Mouse (Mus musculus): Measurements from ENCODE around the gene Hinfp. TPM values are rescaled to one million over a fixed set of nuclear protein-coding genes. Genes with fewer than 3 reads are reported as not detected.
"Not testable (repeated sequence)": the region's sequence is repeated elsewhere in the genome, so short reads cannot be mapped to it uniquely, and the experiment has no call there.

Gene Hinfp
- polyA plus RNA-seq, 1 experiment from 2014 or later: 12.7 TPM

GRCm38 (mm10) chr9:44330736-44331135 lies 25.3 kb upstream of the Hinfp start:
- no peaks in the 10 kb centered on the region for H3K27me3 ChIP-seq
- no peak overlapping the region for H3K4me3 ChIP-seq (replicated peaks)
- 0 out of 2 replicates have a peak overlapping the region, but pooled peaks have one; percentile 26 for H3K27ac ChIP-seq (replicated peaks)
- no peak overlapping the region for H3K9ac ChIP-seq
- WGBS (ENCODE audit: insufficient replicate concordance): 83% methylated on average over 6 of the region's 6 CpGs
- no peak for ATAC-seq (ENCODE audit: insufficient read depth)
- no peak overlapping the region for H3K4me2 ChIP-seq
- no peaks in the 10 kb centered on the region for H3K9me3 ChIP-seq (replicated peaks)
- H3K4me1 ChIP-seq (replicated peaks): peaks cover 37% of the 10 kb centered on the region
- H3K36me3 ChIP-seq (replicated peaks): peaks cover 55% of the 10 kb centered on the region

GRCm38 (mm10) chr9:44327926-44328325 lies 22.5 kb upstream of the Hinfp start:
- ATAC-seq (ENCODE audit: insufficient read depth): no peak
- WGBS (ENCODE audit: insufficient replicate concordance): 88% methylated on average over 5 of the region's 5 CpGs
- peak overlapping the region; percentile 88 for H3K27ac ChIP-seq (replicated peaks)

GRCm38 (mm10) chr9:44327064-44327711 lies 21.7 kb upstream of the Hinfp start:
- under 1% methylated on average over 22 of the region's 22 CpGs for WGBS (ENCODE audit: insufficient replicate concordance)
- Histone ChIP-seq H3K4me3 (replicated peaks) (peak overlapping the region; percentile 81), H3K9ac (peak overlapping the region; percentile 88), H3K27ac (replicated peaks) (peak overlapping the region; percentile 88), H3K36me3 (replicated peaks) (peaks cover 38% of the 10 kb centered on the region), H3K4me2 (peak overlapping the region; percentile 91), H3K9me3 (replicated peaks) (no peaks in the 10 kb centered on the region), H3K4me1 (replicated peaks) (peaks cover 42% of the 10 kb centered on the region), H3K27me3 (no peaks in the 10 kb centered on the region)
- peak; percentile 40 for ATAC-seq (ENCODE audit: insufficient read depth)

More at GRCm38 (mm10) chr9:44327926-44328325, 22.5 kb upstream of the Hinfp start:
- Histone ChIP-seq H3K9ac (peak overlapping the region; percentile 88; the same call in 1 of the 2 replicates), H3K4me1 (replicated peaks) (peaks cover 39% of the 10 kb centered on the region), H3K27me3 (no peaks in the 10 kb centered on the region), H3K36me3 (replicated peaks) (peaks cover 44% of the 10 kb centered on the region), H3K9me3 (replicated peaks) (no peaks in the 10 kb centered on the region), H3K4me3 (replicated peaks) (peak overlapping the region; percentile 81), H3K4me2 (peak overlapping the region; percentile 91)

GRCm38 (mm10) chr9:44326371-44327063 lies 21.0 kb upstream of the Hinfp start:
- Histone ChIP-seq H3K4me2 (peak overlapping the region; percentile 91), H3K9ac (peak overlapping the region; percentile 88), H3K4me1 (replicated peaks) (peaks cover 43% of the 10 kb centered on the region), H3K9me3 (replicated peaks) (no peaks in the 10 kb centered on the region), H3K27ac (replicated peaks) (peak overlapping the region; percentile 88), H3K27me3 (no peaks in the 10 kb centered on the region), H3K4me3 (replicated peaks) (peak overlapping the region; percentile 81), H3K36me3 (replicated peaks) (peaks cover 32% of the 10 kb centered on the region)
- WGBS (ENCODE audit: insufficient replicate concordance): under 1% methylated on average over 38 of the region's 38 CpGs
- ATAC-seq (ENCODE audit: insufficient read depth): peak; percentile 86

- WGBS (ENCODE audit: insufficient replicate concordance): 3% methylated on average over 12 of the region's 12 CpGs
- H3K9me3 ChIP-seq (replicated peaks): no peaks in the 10 kb centered on the region
- ATAC-seq (ENCODE audit: insufficient read depth): no peak; the same call in 1 of the 2 replicates
- peak within 1 kb of the TSS; percentile 91 for H3K4me2 ChIP-seq
- peak within 1 kb of the TSS; percentile 88 for H3K9ac ChIP-seq
- H3K27ac ChIP-seq (replicated peaks): peak within 1 kb of the TSS; percentile 88
- H3K4me3 ChIP-seq (replicated peaks): peak within 1 kb of the TSS; percentile 81
- no peaks in the 10 kb centered on the region for H3K27me3 ChIP-seq
- peaks cover 49% of the 10 kb centered on the region for H3K4me1 ChIP-seq (replicated peaks)
- peaks cover 25% of the 10 kb centered on the region for H3K36me3 ChIP-seq (replicated peaks)
Observed at GRCm38 (mm10) chr9:44325768-44326370, 20.4 kb upstream of the Hinfp start, which contains the start of gene Dpagt1. Dpagt1 (plus strand) TSS chr9:44326019.

- peak overlapping the region; percentile 88 for H3K27ac ChIP-seq (replicated peaks)
- H3K9ac ChIP-seq: peak overlapping the region; percentile 88; the same call in 1 of the 2 replicates
- H3K4me1 ChIP-seq (replicated peaks): peaks cover 55% of the 10 kb centered on the region
- H3K9me3 ChIP-seq (replicated peaks); ATAC-seq (ENCODE audit: insufficient read depth); H3K27me3 ChIP-seq: not testable (repeated sequence)
- peaks cover 19% of the 10 kb centered on the region for H3K36me3 ChIP-seq (replicated peaks)
- H3K4me2 ChIP-seq: peak overlapping the region; percentile 91
- H3K4me3 ChIP-seq (replicated peaks): peak overlapping the region; percentile 81; the same call in 1 of the 2 replicates
- WGBS (ENCODE audit: insufficient replicate concordance): 46% methylated on average over 7 of the region's 8 CpGs
Observed at GRCm38 (mm10) chr9:44325032-44325767, 19.7 kb upstream of the Hinfp start.

- H3K36me3 ChIP-seq (replicated peaks): peaks cover 9% of the 10 kb centered on the region
- H3K4me1 ChIP-seq (replicated peaks): peaks cover 56% of the 10 kb centered on the region
- H3K9ac ChIP-seq: no peak overlapping the region
- 77% methylated on average over 6 of the region's 6 CpGs for WGBS (ENCODE audit: insufficient replicate concordance)
- no peak for ATAC-seq (ENCODE audit: insufficient read depth)
- no peaks in the 10 kb centered on the region for H3K9me3 ChIP-seq (replicated peaks)
- no peaks in the 10 kb centered on the region for H3K27me3 ChIP-seq
- H3K4me2 ChIP-seq: no peak overlapping the region
- H3K4me3 ChIP-seq (replicated peaks): no peak overlapping the region
- H3K27ac ChIP-seq (replicated peaks): no peak overlapping the region
Observed at GRCm38 (mm10) chr9:44324147-44324546, 18.7 kb upstream of the Hinfp start.

GRCm38 (mm10) chr9:44323656-44324055 lies 18.2 kb upstream of the Hinfp start:
- H3K4me3 ChIP-seq (replicated peaks); H3K27me3 ChIP-seq; H3K4me2 ChIP-seq; ATAC-seq (ENCODE audit: insufficient read depth); H3K27ac ChIP-seq (replicated peaks); H3K36me3 ChIP-seq (replicated peaks); H3K9ac ChIP-seq; H3K9me3 ChIP-seq (replicated peaks): not testable (repeated sequence)
- peaks cover 61% of the 10 kb centered on the region for H3K4me1 ChIP-seq (replicated peaks)
- WGBS (ENCODE audit: insufficient replicate concordance): 65% methylated on average over 4 of the region's 4 CpGs

GRCm38 (mm10) chr9:44320799-44321133 lies 15.3 kb upstream of the Hinfp start:
- H3K36me3 ChIP-seq (replicated peaks): peaks cover 20% of the 10 kb centered on the region
- H3K27ac ChIP-seq (replicated peaks): peak overlapping the region; percentile 84
- WGBS (ENCODE audit: insufficient replicate concordance): 23% methylated on average over 6 of the region's 6 CpGs
- no peaks in the 10 kb centered on the region for H3K27me3 ChIP-seq
- H3K4me2 ChIP-seq: peak overlapping the region; percentile 84
- H3K4me1 ChIP-seq (replicated peaks): peaks cover 60% of the 10 kb centered on the region
- H3K9me3 ChIP-seq (replicated peaks): no peaks in the 10 kb centered on the region
- no peak for ATAC-seq (ENCODE audit: insufficient read depth)
- peak overlapping the region; percentile 52; the same call in 1 of the 2 replicates for H3K9ac ChIP-seq
- peak overlapping the region; percentile 99 for H3K4me3 ChIP-seq (replicated peaks)

GRCm38 (mm10) chr9:44319887-44320798 lies 14.7 kb upstream of the Hinfp start, which contains the start of gene C2cd2l:
C2cd2l (minus strand) TSS chr9:44320285.
- under 1% methylated on average over 67 of the region's 67 CpGs for WGBS (ENCODE audit: insufficient replicate concordance)
- Histone ChIP-seq H3K4me1 (replicated peaks) (peaks cover 57% of the 10 kb centered on the region), H3K4me2 (peak within 1 kb of the TSS; percentile 84)

More at GRCm38 (mm10) chr9:44319887-44320798, 14.7 kb upstream of the Hinfp start, which contains the start of gene C2cd2l:
- peak; percentile 96 for ATAC-seq (ENCODE audit: insufficient read depth)
- Histone ChIP-seq H3K9ac (peak within 1 kb of the TSS; percentile 100), H3K27ac (replicated peaks) (peak within 1 kb of the TSS; percentile 91), H3K27me3 (no peaks in the 10 kb centered on the region), H3K4me3 (replicated peaks) (peak within 1 kb of the TSS; percentile 99), H3K36me3 (replicated peaks) (peaks cover 26% of the 10 kb centered on the region), H3K9me3 (replicated peaks) (no peaks in the 10 kb centered on the region)

All from liver, embryonic 15.5 days (tissue).